Mouse (Mus musculus): Measurements from ENCODE around the gene Isg20l2. TPM values are rescaled to one million over a fixed set of nuclear protein-coding genes. Genes with fewer than 3 reads are reported as not detected.
A peak's percentile ranks its signal among the peaks of the same experiment; 100 is the strongest.

Gene Isg20l2
- total and polyA plus RNA-seq, 2 experiments from 2014 or later, result 8.2 to 16.2 TPM

- TF ChIP-seq EP300 (IDR thresholded peaks at IDR 0.05; ENCODE audit: low read depth) (no peak), CTCF (IDR thresholded peaks at IDR 0.05; ENCODE audit: low read depth) (no peak)
- no peaks in the 10 kb centered on the region for H3K36me3 ChIP-seq (replicated peaks; ENCODE audit: control insufficient read depth, insufficient read depth, low read length)
- H3K4me2 ChIP-seq (ENCODE audit: low read depth, low read length), result no peak overlapping the region
- no peaks in the 10 kb centered on the region for H3K9me3 ChIP-seq (replicated peaks; ENCODE audit: control insufficient read depth, low read length)
- 0 out of 2 replicates have a peak, but pooled peaks cover 7% of the 10 kb centered on the region for H3K27me3 ChIP-seq (ENCODE audit: control insufficient read depth, insufficient read depth, low read length)
- H3K4me1 ChIP-seq (ENCODE audit: control insufficient read depth, insufficient read depth), result no peaks in the 10 kb centered on the region
- DNase-seq (ENCODE audit: low spot score) (no peak), ATAC-seq (ENCODE audit: insufficient read depth, low read depth) (no peak)
- WGBS, result 35% methylated on average over 1 of the region's 1 CpGs
- H3K4me3 ChIP-seq (ENCODE audit: low read depth, low read length), result no peak overlapping the region
- H3K9ac ChIP-seq (replicated peaks; ENCODE audit: low read depth, low read length), result no peak overlapping the region
- no peak overlapping the region for H3K27ac ChIP-seq (ENCODE audit: low read depth)
Observed at GRCm38 (mm10) chr3:87958056-87958455, 27.9 kb downstream of the Isg20l2 start.

DNA sequence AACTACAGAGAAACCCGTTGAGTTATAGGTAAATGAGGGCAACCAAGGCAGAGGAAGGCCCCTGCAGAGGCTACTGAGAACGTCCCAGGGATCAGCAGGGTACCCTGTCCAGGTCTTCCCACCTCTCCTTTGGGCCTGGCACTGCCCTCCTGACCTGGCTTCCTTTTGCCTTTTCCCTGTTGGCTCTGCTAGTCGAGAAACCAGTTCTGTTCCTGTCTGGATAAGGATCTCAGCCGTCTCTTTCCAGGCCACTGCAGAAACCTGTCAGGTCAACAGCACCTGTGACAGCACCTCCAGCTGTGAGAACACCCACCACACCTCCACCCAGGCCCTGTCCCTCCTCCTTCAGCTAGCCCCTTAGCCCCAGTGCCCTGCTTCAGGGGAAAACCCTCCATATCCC, 28.4 kb downstream of the Isg20l2 start:
- no peaks in the 10 kb centered on the region for H3K36me3 ChIP-seq (replicated peaks; ENCODE audit: control insufficient read depth, insufficient read depth, low read length)
- no peak overlapping the region for H3K9ac ChIP-seq (replicated peaks; ENCODE audit: low read depth, low read length)
- H3K4me2 ChIP-seq (ENCODE audit: low read depth, low read length), result no peak overlapping the region
- no peaks in the 10 kb centered on the region for H3K4me1 ChIP-seq (ENCODE audit: control insufficient read depth, insufficient read depth)
- H3K27ac ChIP-seq (ENCODE audit: low read depth), result no peak overlapping the region
- H3K4me3 ChIP-seq (ENCODE audit: low read depth, low read length), result no peak overlapping the region
- DNase-seq (ENCODE audit: low spot score) (no peak), ATAC-seq (ENCODE audit: insufficient read depth, low read depth) (no peak)
- H3K9me3 ChIP-seq (replicated peaks; ENCODE audit: control insufficient read depth, low read length), result no peaks in the 10 kb centered on the region
- 0 out of 2 replicates have a peak, but pooled peaks cover 3% of the 10 kb centered on the region for H3K27me3 ChIP-seq (ENCODE audit: control insufficient read depth, insufficient read depth, low read length)
- TF ChIP-seq CTCF (IDR thresholded peaks at IDR 0.05; ENCODE audit: low read depth) (no peak), EP300 (IDR thresholded peaks at IDR 0.05; ENCODE audit: low read depth) (no peak)
- 43% methylated on average over 4 of the region's 4 CpGs for WGBS

DNA sequence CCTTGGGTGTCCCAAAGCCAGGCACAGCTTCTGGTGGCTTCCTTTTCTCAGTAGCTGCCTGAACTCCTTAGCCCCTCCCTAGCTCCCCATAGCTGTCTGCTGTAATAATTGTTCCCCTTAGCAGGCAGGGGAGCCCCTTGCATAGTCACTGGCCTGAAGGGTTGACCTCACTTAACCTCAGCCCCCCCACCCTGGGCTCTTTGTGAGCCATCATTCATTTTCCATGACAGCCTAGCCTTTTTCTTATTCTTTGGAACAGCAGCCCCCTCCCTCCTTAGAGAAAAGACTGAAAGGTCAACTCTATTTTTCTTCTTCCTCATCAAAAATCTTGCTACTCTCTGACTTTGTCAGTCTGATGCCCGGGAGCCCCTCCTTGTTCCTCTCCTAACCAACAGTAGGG, 28.9 kb downstream of the Isg20l2 start:
- H3K9ac ChIP-seq (replicated peaks; ENCODE audit: low read depth, low read length), result no peak overlapping the region
- 0 out of 2 replicates have a peak, but pooled peaks cover 3% of the 10 kb centered on the region for H3K27me3 ChIP-seq (ENCODE audit: control insufficient read depth, insufficient read depth, low read length)
- TF ChIP-seq CTCF (IDR thresholded peaks at IDR 0.05; ENCODE audit: low read depth), result no peak
- no peak for TF ChIP-seq EP300 (IDR thresholded peaks at IDR 0.05; ENCODE audit: low read depth)
- ATAC-seq (ENCODE audit: insufficient read depth, low read depth), result no peak
- no peak overlapping the region for H3K4me2 ChIP-seq (ENCODE audit: low read depth, low read length)
- no peak overlapping the region for H3K27ac ChIP-seq (ENCODE audit: low read depth)
- H3K36me3 ChIP-seq (replicated peaks; ENCODE audit: control insufficient read depth, insufficient read depth, low read length), result no peaks in the 10 kb centered on the region
- H3K4me1 ChIP-seq (ENCODE audit: control insufficient read depth, insufficient read depth), result no peaks in the 10 kb centered on the region
- WGBS, result 77% methylated on average over 1 of the region's 1 CpGs
- H3K9me3 ChIP-seq (replicated peaks; ENCODE audit: control insufficient read depth, low read length), result no peaks in the 10 kb centered on the region
- no peak for DNase-seq (ENCODE audit: low spot score)
- H3K4me3 ChIP-seq (ENCODE audit: low read depth, low read length), result no peak overlapping the region

- no peak for DNase-seq (ENCODE audit: low spot score)
- no peak overlapping the region for H3K27ac ChIP-seq (ENCODE audit: low read depth)
- no peak overlapping the region for H3K4me3 ChIP-seq (ENCODE audit: low read depth, low read length)
Observed at GRCm38 (mm10) chr3:87959371-87959770, 29.3 kb downstream of the Isg20l2 start.

DNA sequence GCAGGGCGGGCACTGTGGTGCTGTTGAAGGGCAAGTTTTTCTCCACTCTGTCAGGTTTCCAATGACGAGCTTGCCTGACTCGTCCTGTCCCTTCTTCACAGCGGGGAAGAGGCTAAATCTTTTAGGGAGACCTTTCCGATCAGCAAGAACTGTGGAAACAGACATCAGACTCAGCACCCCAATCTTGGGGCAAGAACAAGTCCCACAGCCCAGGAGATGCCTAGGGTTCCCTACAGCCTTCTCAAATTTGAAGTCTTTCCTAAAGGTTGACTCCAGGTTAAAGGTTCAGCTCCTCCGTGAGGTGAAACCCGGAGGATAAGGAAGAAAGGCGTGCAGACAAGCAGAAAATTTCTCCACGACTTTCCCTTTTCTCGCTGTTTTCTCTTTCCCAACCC, 30.1 kb downstream of the Isg20l2 start:
- Histone ChIP-seq H3K4me2 (ENCODE audit: low read depth, low read length) (peak overlapping the region; percentile 96), H3K9me3 (replicated peaks; ENCODE audit: control insufficient read depth, low read length) (no peaks in the 10 kb centered on the region), H3K27me3 (ENCODE audit: control insufficient read depth, insufficient read depth, low read length) (0 out of 2 replicates have a peak, but pooled peaks cover 3% of the 10 kb centered on the region), H3K4me3 (ENCODE audit: low read depth, low read length) (peak overlapping the region; percentile 60), H3K36me3 (replicated peaks; ENCODE audit: control insufficient read depth, insufficient read depth, low read length) (no peaks in the 10 kb centered on the region), H3K9ac (replicated peaks; ENCODE audit: low read depth, low read length) (peak overlapping the region; percentile 78), H3K4me1 (ENCODE audit: control insufficient read depth, insufficient read depth) (no peaks in the 10 kb centered on the region), H3K27ac (ENCODE audit: low read depth) (peak overlapping the region; percentile 75)
- no peak for DNase-seq (ENCODE audit: low spot score)
- ATAC-seq (ENCODE audit: insufficient read depth, low read depth), result no peak
- TF ChIP-seq CTCF (IDR thresholded peaks at IDR 0.05; ENCODE audit: low read depth) (no peak), EP300 (IDR thresholded peaks at IDR 0.05; ENCODE audit: low read depth) (no peak)
- WGBS, result 16% methylated on average over 10 of the region's 10 CpGs

More at GRCm38 (mm10) chr3:87959371-87959770, 29.3 kb downstream of the Isg20l2 start:
- 0 out of 2 replicates have a peak, but pooled peaks cover 3% of the 10 kb centered on the region for H3K27me3 ChIP-seq (ENCODE audit: control insufficient read depth, insufficient read depth, low read length)
- H3K4me1 ChIP-seq (ENCODE audit: control insufficient read depth, insufficient read depth), result no peaks in the 10 kb centered on the region
- ATAC-seq (ENCODE audit: insufficient read depth, low read depth), result no peak
- no peaks in the 10 kb centered on the region for H3K36me3 ChIP-seq (replicated peaks; ENCODE audit: control insufficient read depth, insufficient read depth, low read length)
- no peak for TF ChIP-seq EP300 (IDR thresholded peaks at IDR 0.05; ENCODE audit: low read depth)
- no peak for TF ChIP-seq CTCF (IDR thresholded peaks at IDR 0.05; ENCODE audit: low read depth)
- H3K9ac ChIP-seq (replicated peaks; ENCODE audit: low read depth, low read length), result no peak overlapping the region
- no peak overlapping the region for H3K4me2 ChIP-seq (ENCODE audit: low read depth, low read length)
- 62% methylated on average over 7 of the region's 7 CpGs for WGBS
- H3K9me3 ChIP-seq (replicated peaks; ENCODE audit: control insufficient read depth, low read length), result no peaks in the 10 kb centered on the region

GRCm38 (mm10) chr3:87960586-87961191, 30.6 kb downstream of the Isg20l2 start:
- Histone ChIP-seq H3K27me3 (ENCODE audit: control insufficient read depth, insufficient read depth, low read length) (0 out of 2 replicates have a peak, but pooled peaks cover 3% of the 10 kb centered on the region), H3K4me1 (ENCODE audit: control insufficient read depth, insufficient read depth) (no peaks in the 10 kb centered on the region), H3K27ac (ENCODE audit: low read depth) (peak overlapping the region; percentile 75), H3K9ac (replicated peaks; ENCODE audit: low read depth, low read length) (peak overlapping the region; percentile 78), H3K4me3 (ENCODE audit: low read depth, low read length) (peak overlapping the region; percentile 60), H3K9me3 (replicated peaks; ENCODE audit: control insufficient read depth, low read length) (no peaks in the 10 kb centered on the region), H3K4me2 (ENCODE audit: low read depth, low read length) (peak overlapping the region; percentile 96), H3K36me3 (replicated peaks; ENCODE audit: control insufficient read depth, insufficient read depth, low read length) (no peaks in the 10 kb centered on the region)
- ATAC-seq (ENCODE audit: insufficient read depth, low read depth) (peak; percentile 98), DNase-seq (ENCODE audit: low spot score) (peak; percentile 96)
- WGBS, result under 1% methylated on average over 27 of the region's 27 CpGs
- TF ChIP-seq CTCF (IDR thresholded peaks at IDR 0.05; ENCODE audit: low read depth), result peak; percentile 97
- no peak for TF ChIP-seq EP300 (IDR thresholded peaks at IDR 0.05; ENCODE audit: low read depth)

Measured in heart, postnatal 0 days (tissue).